Mouse (Mus musculus): ENCODE data around the gene Cercam.

DNA sequence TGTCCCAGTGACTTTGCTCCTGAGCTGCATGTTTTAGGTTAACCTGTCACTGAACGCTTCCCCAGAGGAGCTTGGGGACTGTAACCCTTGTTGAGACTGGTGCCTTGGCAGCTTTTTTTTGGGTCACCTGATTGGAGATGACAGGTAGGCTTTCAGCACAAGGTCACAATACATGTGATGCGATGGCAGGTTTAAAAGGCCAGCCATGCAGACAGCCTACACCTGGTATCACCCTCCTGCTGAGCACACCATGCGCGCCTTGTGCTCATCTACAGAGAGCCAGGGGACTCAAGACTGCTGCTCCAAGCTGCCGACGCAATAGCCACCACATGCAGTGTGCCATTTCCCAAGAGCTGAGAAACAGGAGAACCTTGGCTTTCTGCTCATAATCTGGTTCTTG is 22.8 kb downstream of the Cercam start:
- TF ChIP-seq CTCF (IDR thresholded peaks at IDR 0.05; ENCODE audit: low read depth, low read length), result no peak
- no peak for TF ChIP-seq POLR2A (IDR thresholded peaks at IDR 0.05; ENCODE audit: insufficient read depth, low read length)

Data from ES-Bruce4 (cell line).